Mouse (Mus musculus): ENCODE results near the gene Bcl11b. TPM values are rescaled to one million over a fixed set of nuclear protein-coding genes. Genes with fewer than 3 reads are reported as not detected.

Bcl11b gene
- polyA plus RNA-seq, 1 experiment: 19.7 TPM

GRCm38 (mm10) chr12:107884330-107885065, 118.9 kb downstream of the Bcl11b start:
- no peak for TF ChIP-seq POLR2A (IDR thresholded peaks at IDR 0.05; ENCODE audit: low read depth, low read length)
- TF ChIP-seq CTCF (IDR thresholded peaks at IDR 0.05; ENCODE audit: extremely low read depth, insufficient read depth, insufficient read length, insufficient replicate concordance): no peak
- no peak for DNase-seq (ENCODE audit: low read depth in 1 of 2, low spot score in 2 of 2)
- 49% methylated on average over 6 of the region's 6 CpGs for WGBS
- no peak overlapping the region for H3K4me3 ChIP-seq (ENCODE audit: extremely low read depth, insufficient read depth, insufficient read length)
- H3K27ac ChIP-seq (ENCODE audit: insufficient read depth, low read length): no peak overlapping the region
- H3K4me1 ChIP-seq (ENCODE audit: control insufficient read depth, insufficient read depth, insufficient read length): no peaks in the 10 kb centered on the region
- H3K36me3 ChIP-seq (ENCODE audit: control insufficient read depth, insufficient read depth, low read length): no peaks in the 10 kb centered on the region
- H3K27me3 ChIP-seq (ENCODE audit: control insufficient read depth, insufficient read depth, low read length): no peaks in the 10 kb centered on the region

- H3K36me3 ChIP-seq (ENCODE audit: control insufficient read depth, insufficient read depth, low read length): no peaks in the 10 kb centered on the region
- H3K27ac ChIP-seq (ENCODE audit: insufficient read depth, low read length): no peak overlapping the region
- DNase-seq (ENCODE audit: low read depth in 1 of 2, low spot score in 2 of 2): no peak
- no peaks in the 10 kb centered on the region for H3K4me1 ChIP-seq (ENCODE audit: control insufficient read depth, insufficient read depth, insufficient read length)
- WGBS: 87% methylated on average over 9 of the region's 9 CpGs
- TF ChIP-seq POLR2A (IDR thresholded peaks at IDR 0.05; ENCODE audit: low read depth, low read length) (no peak), CTCF (IDR thresholded peaks at IDR 0.05; ENCODE audit: extremely low read depth, insufficient read depth, insufficient read length, insufficient replicate concordance) (no peak)
- H3K4me3 ChIP-seq (ENCODE audit: extremely low read depth, insufficient read depth, insufficient read length): no peak overlapping the region
- H3K27me3 ChIP-seq (ENCODE audit: control insufficient read depth, insufficient read depth, low read length): no peaks in the 10 kb centered on the region
Observed at GRCm38 (mm10) chr12:107881726-107882125, 121.7 kb downstream of the Bcl11b start.

GRCm38 (mm10) chr12:107880748-107881147, 122.7 kb downstream of the Bcl11b start:
- Histone ChIP-seq H3K27me3 (ENCODE audit: control insufficient read depth, insufficient read depth, low read length) (no peaks in the 10 kb centered on the region), H3K4me3 (ENCODE audit: extremely low read depth, insufficient read depth, insufficient read length) (no peak overlapping the region), H3K27ac (ENCODE audit: insufficient read depth, low read length) (no peak overlapping the region), H3K4me1 (ENCODE audit: control insufficient read depth, insufficient read depth, insufficient read length) (no peaks in the 10 kb centered on the region), H3K36me3 (ENCODE audit: control insufficient read depth, insufficient read depth, low read length) (no peaks in the 10 kb centered on the region)
- DNase-seq (ENCODE audit: low read depth in 1 of 2, low spot score in 2 of 2): no peak
- WGBS: 90% methylated on average over 13 of the region's 13 CpGs
- TF ChIP-seq POLR2A (IDR thresholded peaks at IDR 0.05; ENCODE audit: low read depth, low read length) (no peak), CTCF (IDR thresholded peaks at IDR 0.05; ENCODE audit: extremely low read depth, insufficient read depth, insufficient read length, insufficient replicate concordance) (no peak)

GRCm38 (mm10) chr12:107879114-107879777, 124.2 kb downstream of the Bcl11b start:
- no peaks in the 10 kb centered on the region for H3K4me1 ChIP-seq (ENCODE audit: control insufficient read depth, insufficient read depth, insufficient read length)
- H3K36me3 ChIP-seq (ENCODE audit: control insufficient read depth, insufficient read depth, low read length): no peaks in the 10 kb centered on the region
- H3K4me3 ChIP-seq (ENCODE audit: extremely low read depth, insufficient read depth, insufficient read length): no peak overlapping the region
- WGBS: 92% methylated on average over 16 of the region's 16 CpGs
- H3K27me3 ChIP-seq (ENCODE audit: control insufficient read depth, insufficient read depth, low read length): no peaks in the 10 kb centered on the region
- TF ChIP-seq CTCF (IDR thresholded peaks at IDR 0.05; ENCODE audit: extremely low read depth, insufficient read depth, insufficient read length, insufficient replicate concordance) (no peak), POLR2A (IDR thresholded peaks at IDR 0.05; ENCODE audit: low read depth, low read length) (no peak)
- H3K27ac ChIP-seq (ENCODE audit: insufficient read depth, low read length): no peak overlapping the region
- no peak for DNase-seq (ENCODE audit: low read depth in 1 of 2, low spot score in 2 of 2)

GRCm38 (mm10) chr12:107876237-107876636, 127.2 kb downstream of the Bcl11b start:
- TF ChIP-seq CTCF (IDR thresholded peaks at IDR 0.05; ENCODE audit: extremely low read depth, insufficient read depth, insufficient read length, insufficient replicate concordance): no peak
- no peak for DNase-seq (ENCODE audit: low read depth in 1 of 2, low spot score in 2 of 2)
- Histone ChIP-seq H3K27me3 (ENCODE audit: control insufficient read depth, insufficient read depth, low read length) (no peaks in the 10 kb centered on the region), H3K36me3 (ENCODE audit: control insufficient read depth, insufficient read depth, low read length) (no peaks in the 10 kb centered on the region), H3K4me1 (ENCODE audit: control insufficient read depth, insufficient read depth, insufficient read length) (no peaks in the 10 kb centered on the region), H3K4me3 (ENCODE audit: extremely low read depth, insufficient read depth, insufficient read length) (no peak overlapping the region), H3K27ac (ENCODE audit: insufficient read depth, low read length) (no peak overlapping the region)
- 90% methylated on average over 9 of the region's 9 CpGs for WGBS

- DNase-seq (ENCODE audit: low read depth in 1 of 2, low spot score in 2 of 2): no peak
- no peaks in the 10 kb centered on the region for H3K36me3 ChIP-seq (ENCODE audit: control insufficient read depth, insufficient read depth, low read length)
- WGBS: 91% methylated on average over 27 of the region's 27 CpGs
Observed at GRCm38 (mm10) chr12:107874467-107875142, 128.8 kb downstream of the Bcl11b start.

More at GRCm38 (mm10) chr12:107874467-107875142, 128.8 kb downstream of the Bcl11b start:
- TF ChIP-seq POLR2A (IDR thresholded peaks at IDR 0.05; ENCODE audit: low read depth, low read length): no peak
- no peak overlapping the region for H3K4me3 ChIP-seq (ENCODE audit: extremely low read depth, insufficient read depth, insufficient read length)
- H3K27ac ChIP-seq (ENCODE audit: insufficient read depth, low read length): no peak overlapping the region
- no peaks in the 10 kb centered on the region for H3K27me3 ChIP-seq (ENCODE audit: control insufficient read depth, insufficient read depth, low read length)
- H3K4me1 ChIP-seq (ENCODE audit: control insufficient read depth, insufficient read depth, insufficient read length): no peaks in the 10 kb centered on the region

All from spleen, adult 2 months (tissue).